Mouse (Mus musculus): ENCODE data around the gene 4921536K21Rik. TPM values are rescaled to one million over a fixed set of nuclear protein-coding genes. Genes with fewer than 3 reads are reported as not detected.

Gene 4921536K21Rik
- 0.45 TPM for polyA plus RNA-seq (2014; fragmentation: Illumina TruSeq; extraction: RNeasy Lipid Tissue Mini Kit (QIAGEN cat#74804); ENCODE audit: insufficient read depth, low read depth, low replicate concordance)

DNA sequence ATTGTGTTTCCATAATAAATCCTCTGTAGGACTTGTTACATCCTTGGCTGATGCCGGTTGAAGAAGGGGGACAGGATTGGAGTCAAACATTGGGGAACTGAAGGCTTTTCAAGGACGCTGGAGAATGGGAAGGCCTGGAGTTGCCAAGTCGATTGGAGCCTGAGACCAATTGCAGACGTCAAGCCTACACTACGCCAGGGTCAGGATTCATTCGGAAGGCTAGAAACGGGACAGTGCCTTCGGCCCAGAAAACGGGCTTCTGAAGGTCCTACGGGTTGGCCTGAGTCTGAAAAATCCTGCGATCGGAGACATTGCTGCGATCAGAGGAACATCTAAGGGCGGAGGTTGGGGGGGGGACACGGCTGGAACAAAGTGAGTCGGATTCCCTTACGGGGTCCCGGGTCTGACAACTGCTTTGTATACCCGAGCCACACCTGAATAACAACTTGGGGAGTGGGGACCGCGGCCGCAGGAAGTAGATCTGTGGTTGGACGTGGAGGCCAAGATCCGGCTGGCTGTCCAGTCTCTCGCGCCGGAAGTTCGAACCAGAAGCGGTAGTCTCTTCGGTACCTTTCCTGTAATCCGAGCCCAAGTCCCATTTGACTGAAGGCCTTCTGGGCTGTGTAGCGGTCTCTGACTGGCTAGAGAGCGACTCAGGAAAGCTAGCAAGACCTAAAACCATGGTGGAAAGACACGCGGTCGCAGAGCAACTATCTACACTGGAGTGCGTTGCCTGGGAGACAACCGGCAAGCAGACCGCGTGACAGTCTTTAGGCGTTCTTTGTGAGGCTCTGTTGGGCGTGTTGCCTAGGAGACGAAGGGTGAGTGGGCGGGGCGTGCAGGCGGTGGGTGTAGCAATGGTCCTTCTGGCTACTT, at the start of gene 4921536K21Rik, which contains the start of gene Dusp18:
Gene 4921536K21Rik (minus strand): TSS at position 693 of the 876 bp plus-strand sequence.
Gene Dusp18 (plus strand): TSS at position 835 of the 876 bp plus-strand sequence.

DNA sequence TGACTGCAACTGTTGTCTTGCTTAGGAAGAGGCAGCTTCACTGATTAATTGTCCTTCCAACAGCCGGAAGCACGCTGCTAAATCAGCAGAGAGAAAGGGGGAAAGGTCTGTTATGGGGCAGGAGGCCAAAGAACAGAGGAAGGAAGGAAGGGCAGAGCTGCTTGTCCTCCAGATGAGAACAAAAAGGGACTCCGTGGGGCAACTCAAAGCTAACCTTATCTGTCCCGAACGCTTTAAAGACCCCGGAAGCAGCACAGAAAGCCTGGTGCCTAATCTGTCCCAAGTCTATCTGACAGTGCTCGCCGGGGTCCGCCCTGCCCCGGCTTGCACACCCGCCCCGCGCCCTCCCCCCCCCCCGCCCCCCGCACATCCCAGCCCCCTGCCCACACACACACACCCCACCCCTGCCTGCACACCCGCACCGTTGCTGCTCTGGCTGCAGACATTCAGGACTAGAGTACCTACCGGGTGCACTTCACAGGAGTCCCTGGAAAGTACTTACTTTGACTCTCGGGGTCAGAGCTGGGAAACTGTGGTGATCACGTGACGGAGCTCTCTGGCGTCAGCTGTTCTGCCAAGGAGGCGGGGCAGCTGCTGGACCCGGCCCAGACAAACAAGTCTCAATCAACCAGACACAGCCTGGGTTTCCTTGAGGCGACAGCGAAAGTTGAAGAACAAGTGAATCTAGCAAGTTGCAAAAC, 36.8 kb upstream of the 4921536K21Rik start, which contains the start of gene Tcn2:
Gene Tcn2 (minus strand): TSS at position 649 of the 701 bp plus-strand sequence.

DNA sequence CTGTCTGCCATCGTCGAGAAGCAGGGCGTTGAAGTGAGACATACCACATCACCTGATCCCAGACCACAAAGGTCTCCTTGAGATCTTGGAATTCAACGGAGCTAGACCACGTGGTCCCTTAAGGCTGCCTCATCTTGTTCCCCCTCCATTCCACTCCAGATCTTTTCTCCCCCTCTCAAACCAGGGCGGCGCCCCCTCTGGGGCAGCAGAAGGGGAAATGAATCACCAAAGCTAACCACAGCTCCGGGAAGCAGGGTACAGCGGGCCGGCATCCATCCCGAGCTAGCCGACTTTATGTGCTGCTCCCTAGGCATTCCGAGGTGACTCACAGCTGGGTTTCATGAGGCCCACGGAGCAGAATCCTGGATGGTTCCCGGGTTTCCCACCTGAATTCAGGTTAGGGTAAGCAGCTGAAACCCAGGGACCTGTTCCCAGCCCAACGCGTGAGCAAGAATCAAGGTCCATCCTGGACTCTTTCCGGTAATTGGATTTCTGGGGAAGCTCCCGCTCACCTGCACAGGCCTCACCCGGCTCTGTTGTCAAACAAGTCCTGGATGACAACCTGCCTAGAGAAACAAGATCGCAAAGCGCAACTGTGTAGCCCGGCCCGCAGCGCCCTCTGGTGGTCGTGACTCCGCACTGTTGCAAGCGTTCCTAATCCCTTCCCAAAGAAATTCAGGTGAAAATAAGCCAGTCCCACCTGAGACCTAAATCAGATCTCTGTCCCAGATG, 19.4 kb upstream of the 4921536K21Rik start, which contains the start of gene Slc35e4:
Gene Slc35e4 (minus strand): TSS at position 556 of the 732 bp plus-strand sequence.

DNA sequence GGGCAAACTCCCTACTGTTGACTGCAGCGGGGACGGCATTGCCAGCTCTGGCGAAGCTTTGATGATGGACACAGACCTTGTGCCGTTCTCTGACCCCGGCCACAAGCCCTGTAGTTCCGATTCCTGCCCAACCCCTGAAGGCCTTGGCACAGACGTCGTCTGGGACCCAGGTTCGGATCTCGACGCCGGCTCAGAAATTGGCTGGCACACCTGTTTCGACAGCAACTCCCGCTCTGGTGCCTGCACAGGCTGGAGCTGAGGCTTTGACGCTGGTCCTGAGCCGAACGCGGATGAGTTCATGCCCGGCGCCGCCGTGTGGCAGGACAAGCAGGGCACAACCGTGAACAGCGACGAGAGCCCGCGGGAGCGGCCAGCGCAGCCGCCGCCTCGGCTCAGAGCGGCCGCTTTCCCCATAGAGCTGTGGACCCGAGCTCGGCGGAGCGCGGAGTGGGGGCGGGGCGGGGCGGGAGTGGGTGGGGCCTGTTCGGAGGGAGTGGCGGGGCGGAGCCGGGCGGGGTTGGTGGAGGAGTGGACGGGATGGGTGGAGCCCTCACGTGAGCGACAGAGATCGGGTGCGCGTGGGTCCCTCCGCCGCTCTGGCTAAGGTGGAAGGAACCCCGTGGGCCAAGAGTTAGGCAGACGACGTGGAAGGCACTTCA, 31.3 kb downstream of the 4921536K21Rik start, which contains the start of gene Osbp2:
Gene Osbp2 (minus strand): TSS at position 450 of the 659 bp plus-strand sequence.

Other genes with a start within 250 kb of the 4921536K21Rik start
- 6.9 TPM for gene Morc2a, start 245.9 kb downstream of the 4921536K21Rik start, polyA plus RNA-seq (2014; fragmentation: Illumina TruSeq; extraction: RNeasy Lipid Tissue Mini Kit (QIAGEN cat#74804); ENCODE audit: insufficient read depth, low read depth, low replicate concordance)
- gene Osbp2, start 31.2 kb downstream of the 4921536K21Rik start, polyA plus RNA-seq (2014; fragmentation: Illumina TruSeq; extraction: RNeasy Lipid Tissue Mini Kit (QIAGEN cat#74804); ENCODE audit: insufficient read depth, low read depth, low replicate concordance): 1.1 TPM
- gene Dusp18, start 142 bp upstream of the 4921536K21Rik start, polyA plus RNA-seq (2014; fragmentation: Illumina TruSeq; extraction: RNeasy Lipid Tissue Mini Kit (QIAGEN cat#74804); ENCODE audit: insufficient read depth, low read depth, low replicate concordance): 5.1 TPM
- gene Slc35e4, start 19.6 kb upstream of the 4921536K21Rik start, polyA plus RNA-seq (2014; fragmentation: Illumina TruSeq; extraction: RNeasy Lipid Tissue Mini Kit (QIAGEN cat#74804); ENCODE audit: insufficient read depth, low read depth, low replicate concordance): 12.5 TPM
- 145 TPM for gene Tcn2, start 37.1 kb upstream of the 4921536K21Rik start, polyA plus RNA-seq (2014; fragmentation: Illumina TruSeq; extraction: RNeasy Lipid Tissue Mini Kit (QIAGEN cat#74804); ENCODE audit: insufficient read depth, low read depth, low replicate concordance)
- 27.9 TPM for gene Pes1, start 68.9 kb upstream of the 4921536K21Rik start, polyA plus RNA-seq (2014; fragmentation: Illumina TruSeq; extraction: RNeasy Lipid Tissue Mini Kit (QIAGEN cat#74804); ENCODE audit: insufficient read depth, low read depth, low replicate concordance)
- gene 4930556J24Rik, start 81.7 kb upstream of the 4921536K21Rik start, polyA plus RNA-seq (2014; fragmentation: Illumina TruSeq; extraction: RNeasy Lipid Tissue Mini Kit (QIAGEN cat#74804); ENCODE audit: insufficient read depth, low read depth, low replicate concordance): not detected
- gene Gal3st1, start 88.5 kb upstream of the 4921536K21Rik start, polyA plus RNA-seq (2014; fragmentation: Illumina TruSeq; extraction: RNeasy Lipid Tissue Mini Kit (QIAGEN cat#74804); ENCODE audit: insufficient read depth, low read depth, low replicate concordance): 6.6 TPM
- gene Sec14l4, start 136.4 kb upstream of the 4921536K21Rik start, polyA plus RNA-seq (2014; fragmentation: Illumina TruSeq; extraction: RNeasy Lipid Tissue Mini Kit (QIAGEN cat#74804); ENCODE audit: insufficient read depth, low read depth, low replicate concordance): 21.4 TPM
- 340 TPM for gene Sec14l3, start 169.7 kb upstream of the 4921536K21Rik start, polyA plus RNA-seq (2014; fragmentation: Illumina TruSeq; extraction: RNeasy Lipid Tissue Mini Kit (QIAGEN cat#74804); ENCODE audit: insufficient read depth, low read depth, low replicate concordance)
- 9.5 TPM for gene Mtfp1, start 200.3 kb upstream of the 4921536K21Rik start, polyA plus RNA-seq (2014; fragmentation: Illumina TruSeq; extraction: RNeasy Lipid Tissue Mini Kit (QIAGEN cat#74804); ENCODE audit: insufficient read depth, low read depth, low replicate concordance)
- 10.4 TPM for gene Sec14l2, start 228.3 kb upstream of the 4921536K21Rik start, polyA plus RNA-seq (2014; fragmentation: Illumina TruSeq; extraction: RNeasy Lipid Tissue Mini Kit (QIAGEN cat#74804); ENCODE audit: insufficient read depth, low read depth, low replicate concordance)
- 33.5 TPM for gene Rnf215, start 240.1 kb upstream of the 4921536K21Rik start, polyA plus RNA-seq (2014; fragmentation: Illumina TruSeq; extraction: RNeasy Lipid Tissue Mini Kit (QIAGEN cat#74804); ENCODE audit: insufficient read depth, low read depth, low replicate concordance)

Data from lung, adult 10 weeks (tissue).